Mouse (Mus musculus): ENCODE measurements around the gene Vwa5a.

GRCm38 (mm10) chr9:38792689-38793088 is 74.6 kb downstream of the Vwa5a start:
- TF ChIP-seq POLR2A (IDR thresholded peaks at IDR 0.05; ENCODE audit: insufficient read depth, low read depth, low read length) (no peak), CTCF (IDR thresholded peaks at IDR 0.05) (no peak)

All from heart, adult 2 months (tissue).